Mouse (Mus musculus): ENCODE results near the gene Inafm2.

GRCm38 (mm10) chr2:118756103-118756502, 10.5 kb downstream of the Inafm2 start:
- TF ChIP-seq CTCF (IDR thresholded peaks at IDR 0.05; ENCODE audit: borderline replicate concordance, insufficient read depth, low read length) (no peak), POLR2A (IDR thresholded peaks at IDR 0.05; ENCODE audit: low read depth, low read length) (no peak)

Measured in embryonic fibroblast, embryonic 13.5 days (primary cell).